Mouse (Mus musculus) erythroblast, embryonic 14.5 days (primary cell): Measurements from ENCODE around the gene Lrrc1.

Experiments
- GATA1 ChIP-seq: IDR thresholded peaks from 2 replicates; pipeline ENCODE4 v1.6.1; 2012; ENCODE audit warnings: low read length, inconsistent platforms, mixed read lengths
- TAL1 ChIP-seq: IDR thresholded peaks from 3 replicates; pipeline ENCODE4 v1.6.1; 2012; ENCODE audit warnings: low read length, inconsistent platforms, mixed read lengths

GRCm38 (mm10) chr9:77399801-77400200, 144.9 kb downstream of the Lrrc1 start:
- TF ChIP-seq GATA1 (no peak), TAL1 (no peak)
